Mouse (Mus musculus): Measurements from ENCODE around the gene Spin2f.
"Not testable (repeated sequence)": the region's sequence is repeated elsewhere in the genome, so short reads cannot be mapped to it uniquely, and the experiment has no call there.

Gene Spin2f

GRCm38 (mm10) chrX:31253594-31253993 is at the start of gene Spin2f:
Spin2f (plus strand) TSS chrX:31253894.
- not testable (repeated sequence) for DNase-seq (ENCODE audit: low read depth, low spot score)

DNA sequence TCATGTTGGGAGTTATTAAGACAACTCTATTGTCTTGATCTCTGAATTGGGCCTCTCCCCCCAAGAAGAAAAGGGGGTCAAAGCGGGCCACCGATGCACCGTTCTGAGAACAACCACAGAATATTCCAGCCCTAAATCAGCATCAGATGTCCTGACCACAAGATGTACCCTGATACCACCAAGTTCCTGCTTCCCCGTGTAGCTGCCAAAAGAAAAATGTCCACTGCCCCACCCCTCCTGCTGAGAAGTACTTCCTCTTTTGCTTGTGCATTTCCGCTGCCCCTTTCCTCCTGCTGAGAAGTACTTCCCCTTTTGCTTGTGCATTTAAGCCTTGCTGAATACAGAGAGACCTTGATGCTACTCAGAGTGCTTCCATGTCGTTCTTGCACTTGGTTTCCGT is 41.6 kb upstream of the Spin2f start:
- not testable (repeated sequence) for DNase-seq (ENCODE audit: low read depth, low spot score)

DNA sequence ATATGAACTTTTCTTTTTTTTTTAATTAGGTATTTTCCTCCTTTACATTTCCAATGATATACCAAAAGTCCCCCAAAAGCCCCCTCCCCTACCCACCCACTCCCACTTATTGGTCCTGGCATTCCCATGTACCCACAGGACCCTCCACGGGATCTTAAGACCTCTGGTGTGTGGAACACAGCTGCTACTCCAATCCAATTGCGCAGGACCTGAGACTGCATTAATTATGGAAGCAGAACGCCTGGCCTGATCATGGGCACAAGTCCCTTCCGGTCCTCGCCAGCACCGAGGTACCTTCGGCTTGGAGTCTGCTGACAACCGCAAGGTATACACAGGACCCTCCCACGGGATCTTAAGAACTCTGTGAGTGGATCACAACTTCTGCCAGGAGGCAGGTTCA is 30.2 kb upstream of the Spin2f start:
- DNase-seq (ENCODE audit: low read depth, low spot score) = not testable (repeated sequence)

GRCm38 (mm10) chrX:31235088-31235487 is 18.6 kb upstream of the Spin2f start:
- not testable (repeated sequence) for DNase-seq (ENCODE audit: low read depth, low spot score)

GRCm38 (mm10) chrX:31241754-31242153 is 11.9 kb upstream of the Spin2f start:
- DNase-seq (ENCODE audit: low read depth, low spot score) = not testable (repeated sequence)

Data from WW6 (cell line).